Mouse (Mus musculus): Measurements from ENCODE around the gene Faim2. TPM values are rescaled to one million over a fixed set of nuclear protein-coding genes. Genes with fewer than 3 reads are reported as not detected.

The Faim2 gene
- polyA plus RNA-seq (2015; fragmentation: Nextera tagmentation; extraction: Ambion mirVana): 58.2 and 66.8 TPM in 2 replicates

DNA sequence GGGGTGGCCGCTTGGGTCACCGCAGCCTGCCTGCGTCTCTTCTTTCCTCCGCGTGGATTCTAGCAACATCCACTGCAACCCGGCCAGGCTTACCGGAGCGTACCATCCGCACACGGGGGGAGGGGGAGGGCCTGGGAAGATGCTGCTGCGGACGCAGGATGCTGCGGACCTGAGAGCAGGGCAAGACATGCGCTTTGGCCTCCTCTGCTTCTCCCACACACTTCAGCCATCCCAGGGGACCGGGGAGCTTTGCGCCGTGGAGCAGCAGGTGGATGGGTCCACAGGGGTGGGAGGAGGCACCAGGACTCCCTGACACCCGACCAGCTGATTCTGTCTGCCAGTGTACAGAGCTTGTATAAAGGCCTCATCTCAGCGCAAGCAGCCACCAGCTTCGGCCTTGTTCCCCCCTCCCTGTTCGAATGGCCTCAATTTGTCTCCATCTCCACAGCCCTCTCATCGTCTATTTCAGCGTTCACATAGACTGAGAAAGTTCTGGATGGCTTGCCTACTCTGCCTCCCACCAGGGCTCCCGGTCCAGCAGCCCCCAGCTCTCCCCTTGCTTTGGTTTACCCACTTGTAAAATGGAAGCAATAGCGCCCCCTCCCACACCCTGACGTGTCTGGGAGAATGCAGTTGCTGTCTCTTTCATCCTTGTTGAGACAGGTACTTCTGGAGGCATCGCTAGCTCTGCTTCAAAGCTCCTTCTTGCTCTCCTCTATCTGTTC is at the start of gene Faim2:
Faim2 (minus strand) TSS at position 537 of the 725 bp plus-strand sequence.
- Histone ChIP-seq H3K4me1 (ENCODE audit: control insufficient read depth, insufficient read depth, low read depth, low read length) (peaks cover 20% of the 10 kb centered on the region), H3K27me3 (replicated peaks; ENCODE audit: control insufficient read depth, insufficient read depth, low read length) (no peaks in the 10 kb centered on the region; the same call in 1 of the 2 replicates), H3K4me2 (ENCODE audit: low read length) (peak within 1 kb of the TSS; percentile 62), H3K4me3 (ENCODE audit: low read length) (peak within 1 kb of the TSS; percentile 42), H3K27ac (ENCODE audit: low read depth, low read length) (peak within 1 kb of the TSS; percentile 84), H3K9ac (ENCODE audit: low read depth, low read length) (peak within 1 kb of the TSS; percentile 68), H3K9me3 (ENCODE audit: control insufficient read depth, low read length) (no peaks in the 10 kb centered on the region), H3K36me3 (ENCODE audit: control insufficient read depth, insufficient read depth, low read length) (no peaks in the 10 kb centered on the region; the same call in 1 of the 2 replicates)
- peak; percentile 85 for ATAC-seq
- WGBS: 8% methylated on average over 27 of the region's 27 CpGs

DNA sequence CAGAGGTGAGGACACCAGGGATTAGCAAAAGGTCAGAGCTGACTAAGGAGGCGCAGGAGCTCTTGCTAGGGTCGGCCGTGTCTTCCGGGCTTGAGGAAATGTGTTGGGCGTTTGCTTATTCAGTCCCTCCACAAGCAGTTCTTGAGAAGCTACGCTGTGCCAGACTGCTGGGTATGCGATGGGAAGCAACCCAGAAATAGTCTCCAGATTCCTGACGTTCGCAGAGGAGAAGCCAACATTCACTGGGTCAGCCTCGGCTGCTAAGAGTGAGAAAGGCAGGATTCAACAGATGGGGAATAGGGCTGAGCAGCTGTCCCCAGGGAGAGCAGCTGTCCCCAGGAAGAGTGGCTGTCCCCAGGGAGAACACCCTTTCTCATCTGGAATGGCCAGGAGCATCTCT is 41.2 kb upstream of the Faim2 start:
- Histone ChIP-seq H3K4me3 (ENCODE audit: low read length) (no peak overlapping the region), H3K9ac (ENCODE audit: low read depth, low read length) (no peak overlapping the region), H3K4me1 (ENCODE audit: control insufficient read depth, insufficient read depth, low read depth, low read length) (no peaks in the 10 kb centered on the region), H3K27ac (ENCODE audit: low read depth, low read length) (no peak overlapping the region), H3K9me3 (ENCODE audit: control insufficient read depth, low read length) (no peaks in the 10 kb centered on the region), H3K27me3 (replicated peaks; ENCODE audit: control insufficient read depth, insufficient read depth, low read length) (no peaks in the 10 kb centered on the region), H3K4me2 (ENCODE audit: low read length) (no peak overlapping the region), H3K36me3 (ENCODE audit: control insufficient read depth, insufficient read depth, low read length) (no peaks in the 10 kb centered on the region)
- 84% methylated on average over 10 of the region's 10 CpGs for WGBS
- no peak for ATAC-seq

DNA sequence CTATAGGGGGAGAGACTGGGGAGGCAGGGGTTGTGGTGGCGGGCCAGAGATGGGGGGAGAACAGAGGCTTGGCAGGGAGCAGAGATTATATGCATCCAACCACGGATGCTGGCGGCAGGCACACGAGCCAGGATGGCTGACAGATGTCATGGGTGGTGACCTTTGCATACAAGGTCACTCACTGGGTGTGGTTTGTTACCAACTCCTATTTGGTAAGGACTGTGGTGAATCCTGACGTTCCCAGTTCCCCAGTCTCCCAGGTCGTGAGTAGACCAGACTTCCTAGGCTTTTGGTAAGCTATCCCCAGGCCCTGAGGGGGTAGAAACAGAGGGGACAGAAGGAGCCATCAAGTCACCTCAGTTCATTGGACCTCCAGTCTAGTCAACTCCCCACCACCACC is 40.7 kb upstream of the Faim2 start:
- Histone ChIP-seq H3K4me3 (ENCODE audit: low read length) (no peak overlapping the region), H3K27ac (ENCODE audit: low read depth, low read length) (no peak overlapping the region), H3K4me2 (ENCODE audit: low read length) (no peak overlapping the region), H3K9me3 (ENCODE audit: control insufficient read depth, low read length) (no peaks in the 10 kb centered on the region), H3K9ac (ENCODE audit: low read depth, low read length) (no peak overlapping the region), H3K36me3 (ENCODE audit: control insufficient read depth, insufficient read depth, low read length) (no peaks in the 10 kb centered on the region), H3K27me3 (replicated peaks; ENCODE audit: control insufficient read depth, insufficient read depth, low read length) (no peaks in the 10 kb centered on the region), H3K4me1 (ENCODE audit: control insufficient read depth, insufficient read depth, low read depth, low read length) (no peaks in the 10 kb centered on the region)
- no peak for ATAC-seq
- 48% methylated on average over 6 of the region's 6 CpGs for WGBS

DNA sequence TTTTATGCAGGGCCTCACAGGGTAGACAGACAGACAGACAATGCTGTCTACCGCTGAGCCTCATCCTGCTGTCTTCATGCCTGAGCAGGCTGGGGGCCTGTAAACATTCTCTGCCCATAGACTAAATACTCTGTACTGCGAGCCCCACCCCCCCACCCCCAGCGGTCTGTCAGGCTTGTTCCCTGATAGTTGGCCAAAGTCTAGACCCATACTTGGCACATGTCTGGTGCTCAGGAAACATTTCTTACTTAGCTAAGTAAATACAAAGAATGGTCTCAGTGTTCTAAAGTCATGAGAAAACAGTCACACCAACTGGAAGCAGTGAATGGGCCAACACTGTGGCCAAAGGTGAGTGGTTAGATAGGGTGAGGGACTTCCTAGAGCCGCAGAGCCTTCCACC is 39.4 kb upstream of the Faim2 start:
- Histone ChIP-seq H3K27ac (ENCODE audit: low read depth, low read length) (no peak overlapping the region), H3K4me2 (ENCODE audit: low read length) (no peak overlapping the region), H3K9me3 (ENCODE audit: control insufficient read depth, low read length) (no peaks in the 10 kb centered on the region), H3K4me1 (ENCODE audit: control insufficient read depth, insufficient read depth, low read depth, low read length) (no peaks in the 10 kb centered on the region), H3K9ac (ENCODE audit: low read depth, low read length) (no peak overlapping the region), H3K27me3 (replicated peaks; ENCODE audit: control insufficient read depth, insufficient read depth, low read length) (no peaks in the 10 kb centered on the region), H3K36me3 (ENCODE audit: control insufficient read depth, insufficient read depth, low read length) (no peaks in the 10 kb centered on the region), H3K4me3 (ENCODE audit: low read length) (no peak overlapping the region)
- 63% methylated on average over 4 of the region's 4 CpGs for WGBS
- ATAC-seq: no peak

DNA sequence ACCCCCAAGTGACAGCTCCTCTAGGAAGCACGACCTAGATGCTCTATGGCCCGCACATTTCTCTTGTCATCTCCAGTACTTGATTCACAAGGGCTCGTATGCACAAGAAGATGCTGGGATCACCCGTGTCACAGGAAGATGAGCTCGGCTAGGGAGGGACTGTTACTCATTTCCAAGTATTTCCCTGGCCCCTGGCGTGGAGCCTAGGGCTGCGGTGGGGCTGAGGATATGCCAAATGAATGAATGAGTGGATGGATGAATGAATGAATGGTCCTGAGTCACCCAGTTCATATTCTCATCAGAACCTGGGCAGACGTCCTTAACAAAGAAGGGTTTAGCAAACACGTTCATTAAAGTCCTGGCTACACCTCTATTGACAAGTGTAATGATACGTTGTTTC is 32.3 kb upstream of the Faim2 start:
- H3K4me2 ChIP-seq (ENCODE audit: low read length): no peak overlapping the region
- no peaks in the 10 kb centered on the region for H3K27me3 ChIP-seq (replicated peaks; ENCODE audit: control insufficient read depth, insufficient read depth, low read length)
- ATAC-seq: no peak
- H3K36me3 ChIP-seq (ENCODE audit: control insufficient read depth, insufficient read depth, low read length): no peaks in the 10 kb centered on the region
- H3K4me1 ChIP-seq (ENCODE audit: control insufficient read depth, insufficient read depth, low read depth, low read length): no peaks in the 10 kb centered on the region
- H3K9ac ChIP-seq (ENCODE audit: low read depth, low read length): no peak overlapping the region
- H3K4me3 ChIP-seq (ENCODE audit: low read length): no peak overlapping the region
- 82% methylated on average over 10 of the region's 10 CpGs for WGBS
- no peak overlapping the region for H3K27ac ChIP-seq (ENCODE audit: low read depth, low read length)
- H3K9me3 ChIP-seq (ENCODE audit: control insufficient read depth, low read length): no peaks in the 10 kb centered on the region

DNA sequence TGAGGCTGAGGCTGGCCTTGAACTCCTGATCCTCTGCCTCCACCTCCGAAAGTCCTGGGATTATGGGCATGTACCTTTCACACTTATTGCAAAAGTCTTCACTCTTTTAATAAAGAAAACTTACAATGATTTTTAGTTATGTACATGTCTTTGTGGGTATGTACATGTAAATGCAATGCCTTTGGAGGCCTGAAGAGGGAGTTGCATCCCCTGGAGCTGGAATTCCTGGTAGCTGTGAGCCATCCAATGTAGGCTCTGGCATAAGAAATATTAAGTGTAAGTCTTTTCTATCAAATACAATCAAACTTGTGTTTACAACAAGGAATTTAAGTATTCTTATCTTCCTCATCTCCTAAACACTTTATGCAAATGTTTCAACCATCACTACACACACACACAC is 31.0 kb upstream of the Faim2 start:
- no peaks in the 10 kb centered on the region for H3K9me3 ChIP-seq (ENCODE audit: control insufficient read depth, low read length)
- ATAC-seq: no peak

DNA sequence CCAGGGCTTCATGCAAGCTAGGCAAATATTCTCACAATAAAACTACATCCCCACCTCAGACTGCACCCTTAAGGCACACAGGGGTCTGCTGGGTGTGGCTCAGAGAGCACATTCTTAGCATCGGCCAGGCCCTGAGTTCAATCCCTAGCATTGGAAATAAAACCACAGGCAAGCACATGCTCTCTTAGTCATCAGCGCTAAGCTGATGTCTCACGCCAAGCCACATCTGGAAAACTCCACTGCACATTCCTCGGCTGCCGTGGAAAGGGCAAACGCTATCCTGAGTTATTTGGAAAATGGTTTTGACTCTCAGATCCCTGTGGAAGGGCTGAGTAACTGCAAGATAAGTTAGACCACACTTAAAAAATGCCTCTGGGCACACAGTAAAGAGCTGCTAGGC is 25.8 kb upstream of the Faim2 start:
- Histone ChIP-seq H3K36me3 (ENCODE audit: control insufficient read depth, insufficient read depth, low read length) (no peaks in the 10 kb centered on the region), H3K4me1 (ENCODE audit: control insufficient read depth, insufficient read depth, low read depth, low read length) (no peaks in the 10 kb centered on the region), H3K4me3 (ENCODE audit: low read length) (no peak overlapping the region), H3K27me3 (replicated peaks; ENCODE audit: control insufficient read depth, insufficient read depth, low read length) (no peaks in the 10 kb centered on the region), H3K4me2 (ENCODE audit: low read length) (no peak overlapping the region), H3K9me3 (ENCODE audit: control insufficient read depth, low read length) (no peaks in the 10 kb centered on the region), H3K27ac (ENCODE audit: low read depth, low read length) (no peak overlapping the region), H3K9ac (ENCODE audit: low read depth, low read length) (no peak overlapping the region)
- ATAC-seq: no peak
- 68% methylated on average over 6 of the region's 6 CpGs for WGBS

More for the DNA sequence above, 31.0 kb upstream of the Faim2 start:
- H3K27ac ChIP-seq (ENCODE audit: low read depth, low read length): no peak overlapping the region
- H3K27me3 ChIP-seq (replicated peaks; ENCODE audit: control insufficient read depth, insufficient read depth, low read length): no peaks in the 10 kb centered on the region
- no peak overlapping the region for H3K4me3 ChIP-seq (ENCODE audit: low read length)
- no peaks in the 10 kb centered on the region for H3K36me3 ChIP-seq (ENCODE audit: control insufficient read depth, insufficient read depth, low read length)
- H3K4me2 ChIP-seq (ENCODE audit: low read length): no peak overlapping the region
- WGBS: 92% methylated on average over 1 of the region's 1 CpGs
- no peak overlapping the region for H3K9ac ChIP-seq (ENCODE audit: low read depth, low read length)
- H3K4me1 ChIP-seq (ENCODE audit: control insufficient read depth, insufficient read depth, low read depth, low read length): no peaks in the 10 kb centered on the region

DNA sequence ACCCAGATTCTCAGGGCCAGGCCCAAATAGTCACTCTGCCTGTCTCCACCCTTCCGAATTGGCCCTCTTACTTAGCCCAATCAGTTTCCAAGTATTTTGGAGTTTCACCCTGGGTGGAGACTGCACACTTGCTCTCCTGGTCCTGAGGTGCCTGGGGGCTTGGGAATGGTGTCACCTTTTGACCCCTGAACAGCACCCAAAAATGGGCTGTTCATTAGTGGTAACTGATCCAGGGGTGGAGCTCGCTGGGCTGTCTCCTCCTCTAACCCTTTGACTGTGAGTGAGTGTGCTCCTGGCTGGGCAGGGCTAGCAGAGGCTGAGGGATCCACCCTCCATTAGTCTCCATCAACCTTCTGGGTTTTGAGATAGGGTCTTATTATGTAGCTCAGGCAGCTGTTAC is 21.9 kb upstream of the Faim2 start:
- 65% methylated on average over 2 of the region's 2 CpGs for WGBS
- Histone ChIP-seq H3K27me3 (replicated peaks; ENCODE audit: control insufficient read depth, insufficient read depth, low read length) (no peaks in the 10 kb centered on the region), H3K36me3 (ENCODE audit: control insufficient read depth, insufficient read depth, low read length) (no peaks in the 10 kb centered on the region), H3K27ac (ENCODE audit: low read depth, low read length) (no peak overlapping the region), H3K4me2 (ENCODE audit: low read length) (no peak overlapping the region), H3K9me3 (ENCODE audit: control insufficient read depth, low read length) (no peaks in the 10 kb centered on the region), H3K4me1 (ENCODE audit: control insufficient read depth, insufficient read depth, low read depth, low read length) (no peaks in the 10 kb centered on the region), H3K4me3 (ENCODE audit: low read length) (no peak overlapping the region), H3K9ac (ENCODE audit: low read depth, low read length) (no peak overlapping the region)
- ATAC-seq: no peak

DNA sequence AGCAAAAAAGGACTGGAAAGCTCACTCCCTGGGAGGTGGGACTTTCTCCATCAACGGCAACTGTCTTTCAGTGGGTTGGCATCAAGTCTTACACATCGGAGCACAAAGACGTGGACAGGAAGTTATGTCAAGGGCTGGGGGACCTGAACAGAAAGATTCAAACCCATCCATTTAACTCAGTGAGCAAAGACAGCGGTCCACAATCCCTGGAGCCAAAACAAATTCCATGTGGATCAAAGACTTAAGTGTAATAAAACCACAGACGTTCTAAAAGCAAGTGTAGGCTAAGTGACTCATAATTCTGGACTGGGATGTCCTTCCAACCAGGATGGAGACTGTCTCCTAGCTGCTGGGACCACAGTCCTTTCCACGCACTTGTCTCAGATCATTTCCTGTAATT is 19.8 kb upstream of the Faim2 start:
- Histone ChIP-seq H3K9me3 (ENCODE audit: control insufficient read depth, low read length) (no peaks in the 10 kb centered on the region), H3K36me3 (ENCODE audit: control insufficient read depth, insufficient read depth, low read length) (no peaks in the 10 kb centered on the region), H3K4me2 (ENCODE audit: low read length) (no peak overlapping the region), H3K27ac (ENCODE audit: low read depth, low read length) (no peak overlapping the region), H3K27me3 (replicated peaks; ENCODE audit: control insufficient read depth, insufficient read depth, low read length) (no peaks in the 10 kb centered on the region), H3K9ac (ENCODE audit: low read depth, low read length) (no peak overlapping the region), H3K4me3 (ENCODE audit: low read length) (no peak overlapping the region), H3K4me1 (ENCODE audit: control insufficient read depth, insufficient read depth, low read depth, low read length) (no peaks in the 10 kb centered on the region)
- ATAC-seq: no peak
- 80% methylated on average over 6 of the region's 6 CpGs for WGBS
